Mouse (Mus musculus) yolk sac, embryonic 10.5 days (tissue): Measurements from ENCODE around the gene Dedd2.
A peak's percentile ranks its signal among the peaks of the same experiment; 100 is the strongest.

ENCODE experiments used
- DNase-seq: peaks from one replicate; pipeline ENCODE4 v3.0.0-alpha.2; 2017; ENCODE audit warnings: low spot score

Gene Dedd2

GRCm38 (mm10) chr7:25218705-25219415 is 1.6 kb downstream of the Dedd2 start:
- peak; percentile 85 for DNase-seq

- no peak for DNase-seq
Measured at GRCm38 (mm10) chr7:25217653-25218395, 2.6 kb downstream of the Dedd2 start.

GRCm38 (mm10) chr7:25214172-25214571 is 6.2 kb downstream of the Dedd2 start:
- DNase-seq: no peak

GRCm38 (mm10) chr7:25213099-25213498 is 7.3 kb downstream of the Dedd2 start:
- DNase-seq: no peak

- no peak for DNase-seq
Measured at GRCm38 (mm10) chr7:25210482-25210881, 9.9 kb downstream of the Dedd2 start.

- DNase-seq: no peak
Measured at GRCm38 (mm10) chr7:25209161-25209622, 11.2 kb downstream of the Dedd2 start.

- DNase-seq: no peak
Measured at GRCm38 (mm10) chr7:25206094-25206830, 14.2 kb downstream of the Dedd2 start.

GRCm38 (mm10) chr7:25205355-25206093 is 14.9 kb downstream of the Dedd2 start:
- DNase-seq: no peak

GRCm38 (mm10) chr7:25203624-25204023 is 16.8 kb downstream of the Dedd2 start:
- DNase-seq: no peak

- DNase-seq: peak; percentile 74
Measured at GRCm38 (mm10) chr7:25197384-25198018, 22.9 kb downstream of the Dedd2 start.

- no peak for DNase-seq
Measured at GRCm38 (mm10) chr7:25196107-25196506, 24.3 kb downstream of the Dedd2 start.

GRCm38 (mm10) chr7:25195148-25195547 is 25.3 kb downstream of the Dedd2 start:
- DNase-seq: no peak

GRCm38 (mm10) chr7:25192110-25192509 is 28.3 kb downstream of the Dedd2 start:
- no peak for DNase-seq

GRCm38 (mm10) chr7:25190806-25191205 is 29.6 kb downstream of the Dedd2 start:
- DNase-seq: no peak

GRCm38 (mm10) chr7:25187662-25188650 is 32.5 kb downstream of the Dedd2 start:
- peak; percentile 81 for DNase-seq

- DNase-seq: no peak
Measured at GRCm38 (mm10) chr7:25184091-25184490, 36.3 kb downstream of the Dedd2 start.

- DNase-seq: no peak
Measured at GRCm38 (mm10) chr7:25181814-25182213, 38.6 kb downstream of the Dedd2 start.

GRCm38 (mm10) chr7:25181331-25181790 is 39.1 kb downstream of the Dedd2 start:
- peak; percentile 19 for DNase-seq

- DNase-seq: no peak
Measured at GRCm38 (mm10) chr7:25180512-25180911, 39.9 kb downstream of the Dedd2 start.

- DNase-seq: peak; percentile 62
Measured at GRCm38 (mm10) chr7:25179606-25180161, 40.7 kb downstream of the Dedd2 start, which contains the start of gene Pou2f2. Pou2f2 (minus strand) TSS chr7:25179726.
